Mouse (Mus musculus) effector memory CD4-positive, alpha-beta T cell, adult 7 months (primary cell): ENCODE results near the gene Abca8a. TPM values are rescaled to one million over a fixed set of nuclear protein-coding genes. Genes with fewer than 3 reads are reported as not detected.

Experiments used
- polyA plus RNA-seq: library from polyadenylated mRNA; unstranded; fragments of 100-300 nt; shearing (Covaris generic); gene quantifications from one replicate; pipeline ENCODE4 v1.2.1, GENCODE M21; 2017

The Abca8a gene
- not detected for polyA plus RNA-seq

DNA sequence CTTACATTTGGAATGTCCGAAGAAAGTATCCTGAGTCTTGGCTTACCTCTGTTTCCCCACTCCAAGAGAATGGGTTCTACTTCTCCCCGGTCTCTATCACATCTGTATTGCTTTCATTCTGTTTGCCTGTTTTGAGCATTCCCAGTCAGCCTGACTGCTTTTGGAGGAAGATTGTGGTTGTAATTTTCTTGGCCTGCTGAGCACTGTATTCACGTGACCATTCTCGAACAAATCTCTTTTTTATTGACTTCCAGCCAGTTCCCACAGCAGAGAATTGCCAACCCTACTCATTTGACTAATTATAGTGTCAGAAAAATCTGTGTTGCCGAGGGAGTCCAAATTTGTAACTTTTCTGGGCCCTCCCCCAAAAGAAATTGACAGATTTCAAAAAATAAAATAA, at the start of gene Abca8a:
TSS of gene Abca8a (minus strand) at position 121 of the 400 bp plus-strand sequence.

DNA sequence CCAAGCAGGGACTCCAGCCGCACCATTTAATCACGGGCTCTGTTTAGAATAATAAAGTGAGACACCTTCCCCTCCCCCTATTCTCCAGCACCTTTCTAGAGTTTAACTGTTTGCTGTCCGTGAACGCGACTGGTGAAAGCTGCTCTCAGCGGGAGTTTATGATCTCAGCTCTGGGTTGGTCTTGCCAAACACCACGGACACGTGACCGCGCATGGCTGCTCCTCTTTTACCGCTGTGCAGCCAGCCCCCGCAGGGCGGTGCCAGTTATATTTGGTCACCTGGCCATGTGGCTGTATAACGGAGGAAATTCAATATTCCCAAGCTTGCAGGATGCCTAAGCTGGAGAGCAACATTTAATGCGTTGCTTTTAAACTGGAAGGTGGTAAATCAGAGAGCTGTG, 100.2 kb downstream of the Abca8a start, which contains the start of gene Abca8b:
TSS of gene Abca8b (minus strand) at position 222 of the 400 bp plus-strand sequence.

Other genes with a start within 250 kb of the Abca8a start
- 0.05 TPM for gene Abca8b, start 100.1 kb downstream of the Abca8a start, polyA plus RNA-seq
- gene Abca9, start 72.2 kb upstream of the Abca8a start, polyA plus RNA-seq: not detected
- gene Abca6, start 155.8 kb upstream of the Abca8a start, polyA plus RNA-seq: not detected
- 4.1 TPM for gene Abca5, start 241.7 kb upstream of the Abca8a start, polyA plus RNA-seq